In the genomic region with DNA sequence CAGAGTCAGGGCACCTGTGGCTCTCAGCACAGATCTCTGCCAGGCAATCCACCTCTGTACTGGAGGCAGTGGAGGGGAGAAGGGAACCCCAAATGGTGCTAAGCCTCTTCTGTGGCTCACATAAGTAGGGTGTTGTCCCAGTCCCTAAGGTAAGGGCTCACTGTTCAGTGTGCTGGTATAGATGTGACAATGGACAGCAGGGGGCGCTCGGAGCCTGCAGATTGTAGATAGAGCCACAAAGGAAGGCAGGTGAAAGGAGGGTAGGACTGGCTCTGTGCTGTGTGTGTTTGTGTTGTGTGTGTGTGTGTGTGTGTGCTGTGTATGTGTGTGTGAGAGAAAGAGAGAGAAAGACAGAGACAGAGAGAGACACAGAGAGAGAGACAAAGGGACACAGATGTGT, we compare ENCODE assay signal across 8 mouse cellular contexts. TPM values are rescaled to one million over a fixed set of nuclear protein-coding genes. Genes with fewer than 3 reads are reported as not detected.
DNase-seq lines count a peak whose midpoint lies in the region; ATAC-seq lines count a peak whose summit lies in the region.

No protein-coding gene starts in this region.

- no peak overlapping the region for H3K27ac ChIP-seq in hindbrain, embryonic 14.5 days

- H3K36me3 ChIP-seq in hindbrain, embryonic 14.5 days (replicated peaks; ENCODE audit: control insufficient read depth, insufficient read depth) = no peaks in the 10 kb centered on the region

- no peak overlapping the region for H3K4me2 ChIP-seq in hindbrain, embryonic 14.5 days (replicated peaks)

- H3K4me1 ChIP-seq in hindbrain, embryonic 14.5 days (replicated peaks; ENCODE audit: control insufficient read depth, insufficient read depth, low read length) = no peaks in the 10 kb centered on the region

- H3K4me3 ChIP-seq in hindbrain, embryonic 14.5 days (replicated peaks; ENCODE audit: low read length) = no peak overlapping the region

- 0% methylated on average over 2 of the region's 2 CpGs for WGBS in hindbrain, embryonic 14.5 days

- DNase-seq in MN1 (ENCODE audit: low spot score) = peak; percentile 89
- DNase-seq in cerebellum, adult 9-11 months = peak; percentile 75
- peak; percentile 90 to 93 for DNase-seq in frontal cortex, postnatal 25 days (ENCODE audit: low spot score in 2 of 2)
- DNase-seq in hindbrain, embryonic 14.5 days (ENCODE audit: low spot score) = peak; percentile 94
- DNase-seq in layer of hippocampus, postnatal 25 days (ENCODE audit: extremely low spot score in 1 of 2, low spot score in 1 of 2) = peak; percentile 87 to 98
- DNase-seq in lung, postnatal 25 days (ENCODE audit: low spot score) = peak; percentile 89
- DNase-seq in retina, postnatal 7 days (ENCODE audit: low read depth, low spot score) = peak; percentile 79
- DNase-seq in thymus, postnatal 4 days = peak; percentile 93

- no peaks in the 10 kb centered on the region for H3K9me3 ChIP-seq in hindbrain, embryonic 14.5 days (ENCODE audit: control insufficient read depth, low read length)

- H3K9ac ChIP-seq in hindbrain, embryonic 14.5 days = no peak overlapping the region

- H3K27me3 ChIP-seq in hindbrain, embryonic 14.5 days (ENCODE audit: control insufficient read depth, insufficient read depth, low read length) = no peaks in the 10 kb centered on the region; the same call in 1 of the 2 replicates

- peak; percentile 88 for ATAC-seq in hindbrain, embryonic 14.5 days (ENCODE audit: low FRiP score)

RNA-seq across cellular contexts. Expression of a gene that starts 30.4 kb away (rescaled TPM):
- 0.11 TPM in 1 of 2 replicates, not detected in the other for polyA plus RNA-seq in hindbrain, embryonic 14.5 days (2014; fragmentation: Nextera tagmentation; extraction: Ambion mirVana)
- under 1 TPM; 0.21 to 0.22 TPM for total RNA-seq in layer of hippocampus, postnatal 25 days (2021)

RNA-seq across cellular contexts. Expression of a gene that starts 46.5 kb away (rescaled TPM):
- polyA plus RNA-seq in hindbrain, embryonic 14.5 days (2014; fragmentation: Nextera tagmentation; extraction: Ambion mirVana) = 0.23 and 0.37 TPM in 2 replicates
- under 1 TPM; 0.22 to 0.42 TPM for total RNA-seq in layer of hippocampus, postnatal 25 days (2021)

RNA-seq across cellular contexts. Expression of a gene that starts 55.5 kb away (rescaled TPM):
- polyA plus RNA-seq in hindbrain, embryonic 14.5 days (2014; fragmentation: Nextera tagmentation; extraction: Ambion mirVana) = 65.4 and 66.3 TPM in 2 replicates
- total RNA-seq in layer of hippocampus, postnatal 25 days (2021) = 10 to 100 TPM; 45.2 to 53.9 TPM
